Mouse (Mus musculus) lung, postnatal 0 days (tissue): Measurements from ENCODE around the gene Setmar. TPM values are rescaled to one million over a fixed set of nuclear protein-coding genes. Genes with fewer than 3 reads are reported as not detected.

ENCODE experiments used
- ATAC-seq: fragments of 200-750 bp; cut with Nextera tagmentation; 2 replicates; pipeline ENCODE4 v1.8.0; 2017; ENCODE audit warnings: moderate library complexity
- DNase-seq: peaks from one replicate; pipeline ENCODE4 v3.0.0-alpha.2; 2016; ENCODE audit warnings: low spot score
- H3K27ac ChIP-seq: fragments of 300-500 bp; sonication (generic); 2 replicates; pipeline ENCODE4 v1.5.1; 2014; ENCODE audit warnings: antibody characterized with exemption, mild to moderate bottlenecking, low read length, mixed read lengths
- H3K27me3 ChIP-seq: fragments of 300-500 bp; sonication (generic); replicated peaks from 2 replicates; pipeline ENCODE4 v1.6.1; 2014; ENCODE audit warnings: low read length, mixed read lengths; ENCODE audit not compliant: insufficient read depth
- H3K36me3 ChIP-seq: fragments of 300-500 bp; sonication (generic); 2 replicates; pipeline ENCODE4 v1.6.1; 2014; ENCODE audit warnings: low read length, mixed read lengths; ENCODE audit not compliant: insufficient read depth
- H3K4me1 ChIP-seq: fragments of 300-500 bp; sonication (generic); 2 replicates; pipeline ENCODE4 v1.6.1; 2014; ENCODE audit warnings: antibody characterized with exemption, low read depth, low read length, mixed read lengths; ENCODE audit not compliant: insufficient read depth
- H3K4me2 ChIP-seq: fragments of 300-500 bp; sonication (generic); replicated peaks from 2 replicates; pipeline ENCODE4 v1.6.1; 2014; ENCODE audit warnings: low read depth, mild to moderate bottlenecking, low read length, moderate library complexity, mixed read lengths
- H3K4me3 ChIP-seq: fragments of 300-500 bp; sonication (generic); 2 replicates; pipeline ENCODE4 v1.5.1; 2014; ENCODE audit warnings: low read depth, low read length
- H3K9ac ChIP-seq: fragments of 300-500 bp; sonication (generic); replicated peaks from 2 replicates; pipeline ENCODE4 v1.6.1; 2014; ENCODE audit warnings: low read depth, mild to moderate bottlenecking
- H3K9me3 ChIP-seq: fragments of 300-500 bp; sonication (generic); 2 replicates; pipeline ENCODE4 v1.6.1; 2016; ENCODE audit warnings: low read length, mixed read lengths
- CTCF ChIP-seq: IDR thresholded peaks from 2 replicates; pipeline ENCODE4 v1.5.1; 2016; ENCODE audit warnings: antibody characterized with exemption, mild to moderate bottlenecking
- EP300 ChIP-seq: IDR thresholded peaks from 2 replicates; pipeline ENCODE4 v1.6.1; 2016; ENCODE audit warnings: antibody characterized with exemption, mild to moderate bottlenecking, control low read depth
- WGBS: fragments of 180-500 bp; shearing (Covaris S2); extraction: QIAGEN DNeasy Blood & Tissue Kit; methylation state at CpG from one replicate; pipeline ENCODE4 v1.1.7; 2014; 5-methylcytosine and 5-hydroxymethylcytosine counted together
- polyA plus RNA-seq: library from polyadenylated mRNA; unstranded; fragments of >200 nt; fragmentation: Nextera tagmentation; extraction: Ambion mirVana; gene quantifications from 2 replicates; pipeline ENCODE4 v1.2.1, GENCODE M21; 2015

Setmar gene
- polyA plus RNA-seq, 1 experiment from 2014 or later = 6.6 TPM

- H3K27me3 ChIP-seq = no peaks in the 10 kb centered on the region
- no peak for DNase-seq
- H3K4me1 ChIP-seq = no peaks in the 10 kb centered on the region
- H3K9ac ChIP-seq = no peak overlapping the region
- ATAC-seq = no peak
- TF ChIP-seq EP300 (no peak), CTCF (no peak)
- no peaks in the 10 kb centered on the region for H3K36me3 ChIP-seq
- no peak overlapping the region for H3K27ac ChIP-seq
- H3K4me2 ChIP-seq = no peak overlapping the region
- no peaks in the 10 kb centered on the region for H3K9me3 ChIP-seq
- H3K4me3 ChIP-seq = no peak overlapping the region
- 81% methylated on average over 10 of the region's 10 CpGs for WGBS
These were observed 37.3 kb downstream of the Setmar start for GRCm38 (mm10) chr6:108101936-108102830.

GRCm38 (mm10) chr6:108107376-108107775, 42.5 kb downstream of the Setmar start:
- no peaks in the 10 kb centered on the region for H3K36me3 ChIP-seq
- ATAC-seq (no peak), DNase-seq (no peak)
- H3K4me1 ChIP-seq = no peaks in the 10 kb centered on the region
- no peaks in the 10 kb centered on the region for H3K27me3 ChIP-seq
- no peak overlapping the region for H3K4me2 ChIP-seq
- H3K9ac ChIP-seq = no peak overlapping the region
- H3K27ac ChIP-seq = no peak overlapping the region
- no peaks in the 10 kb centered on the region for H3K9me3 ChIP-seq
- no peak for TF ChIP-seq CTCF
- TF ChIP-seq EP300 = no peak
- H3K4me3 ChIP-seq = no peak overlapping the region

- no peak overlapping the region for H3K9ac ChIP-seq
- H3K9me3 ChIP-seq = no peaks in the 10 kb centered on the region
- ATAC-seq (no peak), DNase-seq (no peak)
- no peak overlapping the region for H3K4me3 ChIP-seq
- no peaks in the 10 kb centered on the region for H3K4me1 ChIP-seq
- H3K27me3 ChIP-seq = no peaks in the 10 kb centered on the region
- H3K4me2 ChIP-seq = no peak overlapping the region
- no peak for TF ChIP-seq EP300
- 55% methylated on average over 4 of the region's 4 CpGs for WGBS
- no peak overlapping the region for H3K27ac ChIP-seq
- no peaks in the 10 kb centered on the region for H3K36me3 ChIP-seq
These were observed 45.5 kb downstream of the Setmar start for GRCm38 (mm10) chr6:108110336-108110735.

- H3K27me3 ChIP-seq = no peaks in the 10 kb centered on the region
- no peak overlapping the region for H3K4me3 ChIP-seq
- no peak overlapping the region for H3K9ac ChIP-seq
- no peak overlapping the region for H3K27ac ChIP-seq
- peak; percentile 40; the same call in 1 of the 2 replicates for ATAC-seq
- no peaks in the 10 kb centered on the region for H3K4me1 ChIP-seq
- H3K4me2 ChIP-seq = no peak overlapping the region
- H3K9me3 ChIP-seq = no peaks in the 10 kb centered on the region
- DNase-seq = no peak
- no peaks in the 10 kb centered on the region for H3K36me3 ChIP-seq
- no peak for TF ChIP-seq CTCF
- no peak for TF ChIP-seq EP300
These were observed 46.8 kb downstream of the Setmar start for GRCm38 (mm10) chr6:108111693-108112092.

DNA sequence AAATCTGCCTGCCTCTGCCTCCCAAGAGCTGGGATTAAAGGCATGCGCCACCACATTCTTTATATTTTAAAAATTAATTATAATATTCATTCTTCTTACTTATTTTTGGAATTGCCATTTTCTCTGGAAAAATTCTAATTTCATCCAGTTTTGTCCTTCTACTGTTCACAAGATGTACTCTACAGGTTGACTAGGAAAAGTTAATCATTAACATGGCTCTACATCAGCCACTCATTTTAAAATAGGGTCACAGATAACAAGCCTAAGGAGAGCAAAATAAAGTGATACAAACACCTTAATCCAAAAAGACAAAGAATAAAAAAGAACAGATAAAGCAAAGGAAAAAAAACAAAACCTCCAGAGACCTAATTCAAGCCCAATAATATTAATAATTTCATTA, 50.1 kb downstream of the Setmar start:
- no peaks in the 10 kb centered on the region for H3K27me3 ChIP-seq
- no peaks in the 10 kb centered on the region for H3K9me3 ChIP-seq
- H3K36me3 ChIP-seq = no peaks in the 10 kb centered on the region
- no peak overlapping the region for H3K4me2 ChIP-seq
- H3K9ac ChIP-seq = no peak overlapping the region
- TF ChIP-seq EP300 (no peak), CTCF (no peak)
- DNase-seq = no peak
- H3K4me3 ChIP-seq = no peak overlapping the region
- 92% methylated on average over 1 of the region's 1 CpGs for WGBS
- ATAC-seq = no peak
- no peaks in the 10 kb centered on the region for H3K4me1 ChIP-seq
- no peak overlapping the region for H3K27ac ChIP-seq

DNA sequence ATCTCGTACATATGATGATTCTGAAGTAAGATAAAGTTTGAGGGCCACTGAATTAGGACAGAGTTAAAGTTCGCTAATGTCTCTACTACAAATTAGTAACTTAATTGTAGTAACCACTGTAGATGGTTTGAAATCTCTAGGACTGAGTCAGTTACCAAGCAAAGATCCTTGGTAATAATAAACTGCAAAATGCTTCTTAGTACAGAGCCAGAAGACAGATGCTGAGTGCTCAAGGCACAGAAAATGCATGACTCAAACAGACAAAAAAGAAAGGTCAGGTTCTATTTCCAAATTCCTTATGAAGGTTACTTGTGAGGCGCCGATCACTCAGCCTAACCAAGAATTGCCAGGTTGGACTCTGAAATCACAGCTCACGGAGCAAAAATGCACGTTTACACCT, 53.0 kb downstream of the Setmar start:
- Histone ChIP-seq H3K27ac (no peak overlapping the region), H3K4me2 (no peak overlapping the region), H3K4me3 (no peak overlapping the region), H3K9ac (no peak overlapping the region), H3K36me3 (no peaks in the 10 kb centered on the region), H3K9me3 (no peaks in the 10 kb centered on the region), H3K27me3 (no peaks in the 10 kb centered on the region), H3K4me1 (no peaks in the 10 kb centered on the region)
- TF ChIP-seq EP300 = no peak
- no peak for TF ChIP-seq CTCF
- no peak for DNase-seq
- no peak for ATAC-seq
- 89% methylated on average over 6 of the region's 6 CpGs for WGBS

GRCm38 (mm10) chr6:108125474-108125873, 60.6 kb downstream of the Setmar start:
- DNase-seq (no peak), ATAC-seq (no peak)
- 86% methylated on average over 1 of the region's 1 CpGs for WGBS
- no peaks in the 10 kb centered on the region for H3K36me3 ChIP-seq
- no peak for TF ChIP-seq EP300
- TF ChIP-seq CTCF = no peak
- H3K9ac ChIP-seq = no peak overlapping the region
- no peaks in the 10 kb centered on the region for H3K27me3 ChIP-seq
- H3K4me1 ChIP-seq = no peaks in the 10 kb centered on the region
- H3K9me3 ChIP-seq = no peaks in the 10 kb centered on the region
- no peak overlapping the region for H3K4me3 ChIP-seq
- H3K4me2 ChIP-seq = no peak overlapping the region
- no peak overlapping the region for H3K27ac ChIP-seq
